Mouse (Mus musculus): Measurements from ENCODE around the gene Myom1. TPM values are rescaled to one million over a fixed set of nuclear protein-coding genes. Genes with fewer than 3 reads are reported as not detected.

The Myom1 gene
- polyA plus RNA-seq, 1 experiment from 2014 or later = 1.9 TPM

DNA sequence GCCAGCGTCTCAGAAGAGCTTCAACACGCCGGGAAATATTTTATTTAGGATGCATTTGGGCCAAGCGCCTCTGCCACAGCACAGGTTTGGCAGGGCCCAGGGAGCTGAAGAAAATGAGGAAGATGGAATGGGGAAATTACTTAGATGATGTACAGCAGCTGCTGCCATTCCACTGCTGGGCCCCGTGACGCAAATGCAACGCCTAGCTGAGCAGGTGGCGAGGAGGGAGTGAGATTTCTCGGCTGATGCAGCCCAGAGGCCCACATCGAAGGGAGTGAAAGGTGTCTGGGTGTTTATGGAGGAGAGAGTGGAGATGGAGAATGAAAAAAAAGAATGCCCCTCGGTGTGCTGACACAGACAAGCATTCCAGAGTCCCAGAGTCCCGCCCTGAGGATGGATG lies 123.1 kb downstream of the Myom1 start:
- Histone ChIP-seq H3K27me3 (no peaks in the 10 kb centered on the region), H3K36me3 (no peaks in the 10 kb centered on the region), H3K4me1 (peaks cover 19% of the 10 kb centered on the region), H3K4me3 (no peak overlapping the region), H3K9me3 (replicated peaks) (no peaks in the 10 kb centered on the region), H3K9ac (no peak overlapping the region), H3K27ac (no peak overlapping the region), H3K4me2 (replicated peaks) (no peak overlapping the region)
- peak; percentile 41; the same call in 1 of the 2 replicates for ATAC-seq (ENCODE audit: low FRiP score)
- WGBS = 69% methylated on average over 12 of the region's 12 CpGs

DNA sequence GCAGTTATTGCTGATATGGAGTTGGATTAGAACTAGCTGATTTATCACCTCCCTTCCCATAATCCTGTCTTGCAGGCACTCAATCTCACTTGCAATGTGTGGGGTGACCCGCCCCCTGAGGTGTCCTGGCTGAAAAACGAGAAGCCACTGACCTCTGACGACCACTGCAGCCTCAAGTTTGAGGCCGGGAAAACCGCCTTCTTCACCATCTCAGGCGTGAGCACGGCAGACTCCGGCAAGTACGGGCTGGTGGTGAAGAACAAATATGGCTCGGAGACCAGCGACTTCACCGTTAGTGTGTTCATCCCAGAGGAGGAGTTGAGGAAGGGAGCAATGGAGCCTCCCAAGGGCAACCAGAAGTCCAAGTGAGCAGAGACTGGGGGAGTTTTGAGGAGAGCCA lies 123.6 kb downstream of the Myom1 start:
- no peaks in the 10 kb centered on the region for H3K27me3 ChIP-seq
- no peak overlapping the region for H3K9ac ChIP-seq
- 80% methylated on average over 12 of the region's 12 CpGs for WGBS
- H3K36me3 ChIP-seq = no peaks in the 10 kb centered on the region
- no peak overlapping the region for H3K27ac ChIP-seq
- H3K4me3 ChIP-seq = no peak overlapping the region
- H3K9me3 ChIP-seq (replicated peaks) = no peaks in the 10 kb centered on the region
- peaks cover 19% of the 10 kb centered on the region for H3K4me1 ChIP-seq
- ATAC-seq (ENCODE audit: low FRiP score) = no peak
- H3K4me2 ChIP-seq (replicated peaks) = no peak overlapping the region

- Histone ChIP-seq H3K27me3 (no peaks in the 10 kb centered on the region), H3K27ac (no peak overlapping the region), H3K4me1 (peaks cover 19% of the 10 kb centered on the region), H3K4me3 (no peak overlapping the region), H3K36me3 (no peaks in the 10 kb centered on the region), H3K9ac (no peak overlapping the region), H3K9me3 (replicated peaks) (no peaks in the 10 kb centered on the region), H3K4me2 (replicated peaks) (no peak overlapping the region)
- ATAC-seq (ENCODE audit: low FRiP score) = no peak
- WGBS = 72% methylated on average over 7 of the region's 7 CpGs
These were observed 125.2 kb downstream of the Myom1 start for GRCm38 (mm10) chr17:71127464-71128110.

GRCm38 (mm10) chr17:71129489-71130261 lies 127.2 kb downstream of the Myom1 start:
- Histone ChIP-seq H3K4me2 (replicated peaks) (no peak overlapping the region), H3K36me3 (no peaks in the 10 kb centered on the region), H3K27me3 (no peaks in the 10 kb centered on the region), H3K9me3 (replicated peaks) (no peaks in the 10 kb centered on the region), H3K4me1 (peaks cover 19% of the 10 kb centered on the region), H3K4me3 (no peak overlapping the region), H3K27ac (peak overlapping the region; percentile 48; the same call in 1 of the 2 replicates), H3K9ac (no peak overlapping the region)
- 67% methylated on average over 9 of the region's 9 CpGs for WGBS
- ATAC-seq (ENCODE audit: low FRiP score) = peak; percentile 68

DNA sequence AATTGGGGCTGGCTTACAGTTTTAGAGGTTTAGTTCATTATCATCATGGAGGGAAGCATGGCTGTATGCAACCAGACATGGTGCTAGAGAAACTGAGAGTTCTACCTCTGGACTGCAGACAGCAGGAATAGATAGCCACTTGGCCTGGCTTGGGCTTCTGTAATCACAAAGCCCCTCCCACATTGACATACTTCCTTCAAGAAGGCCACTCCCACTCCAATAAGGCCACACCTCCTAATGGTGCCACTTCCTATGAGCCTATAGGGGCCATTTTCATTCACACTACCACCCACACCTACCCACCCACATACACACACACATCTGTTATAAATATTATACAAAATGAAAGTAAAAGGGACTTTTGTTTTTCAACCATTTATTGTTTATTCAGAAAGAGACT lies 129.8 kb downstream of the Myom1 start:
- peaks cover 9% of the 10 kb centered on the region for H3K4me1 ChIP-seq
- no peak overlapping the region for H3K4me2 ChIP-seq (replicated peaks)
- H3K9ac ChIP-seq = no peak overlapping the region
- no peaks in the 10 kb centered on the region for H3K9me3 ChIP-seq (replicated peaks)
- no peak overlapping the region for H3K27ac ChIP-seq
- ATAC-seq (ENCODE audit: low FRiP score) = no peak
- H3K36me3 ChIP-seq = no peaks in the 10 kb centered on the region
- no peak overlapping the region for H3K4me3 ChIP-seq
- no peaks in the 10 kb centered on the region for H3K27me3 ChIP-seq

DNA sequence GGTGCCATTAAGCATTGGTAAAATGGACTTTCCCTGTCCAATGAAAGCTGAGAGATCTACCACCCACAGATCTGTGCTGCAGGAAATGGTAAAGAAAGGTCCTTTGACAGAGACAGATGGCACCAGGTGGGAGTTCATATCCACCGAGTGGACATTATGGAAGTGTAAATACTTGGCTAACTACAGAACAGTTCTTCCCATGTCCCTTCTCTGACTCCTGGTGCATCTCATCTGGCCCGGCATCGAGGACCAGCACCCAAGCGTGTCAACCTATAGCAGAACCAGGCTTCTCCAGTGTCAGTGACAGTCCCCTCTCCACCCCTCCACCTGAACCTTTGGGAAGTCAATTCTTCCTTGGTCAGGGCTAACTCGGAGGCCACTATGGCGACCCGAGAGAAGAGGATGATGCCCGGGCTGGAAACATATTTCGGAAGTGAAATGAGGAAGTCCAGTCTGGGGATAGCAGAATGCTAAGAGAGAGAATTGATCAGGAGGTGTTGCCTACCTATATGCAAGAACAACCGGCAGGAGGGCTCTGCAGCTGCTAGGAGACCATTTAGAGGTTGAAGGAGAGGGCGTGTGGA lies 130.5 kb downstream of the Myom1 start:
- Histone ChIP-seq H3K9me3 (replicated peaks) (no peaks in the 10 kb centered on the region), H3K4me2 (replicated peaks) (no peak overlapping the region), H3K36me3 (no peaks in the 10 kb centered on the region), H3K27me3 (no peaks in the 10 kb centered on the region), H3K4me1 (peaks cover 9% of the 10 kb centered on the region), H3K9ac (no peak overlapping the region), H3K4me3 (no peak overlapping the region), H3K27ac (no peak overlapping the region)
- no peak for ATAC-seq (ENCODE audit: low FRiP score)
- WGBS = 92% methylated on average over 11 of the region's 11 CpGs

GRCm38 (mm10) chr17:71134441-71134955 lies 132.1 kb downstream of the Myom1 start:
- Histone ChIP-seq H3K4me1 (peaks cover 6% of the 10 kb centered on the region), H3K4me2 (replicated peaks) (no peak overlapping the region), H3K9me3 (replicated peaks) (no peaks in the 10 kb centered on the region), H3K9ac (no peak overlapping the region), H3K4me3 (no peak overlapping the region), H3K27ac (no peak overlapping the region), H3K36me3 (no peaks in the 10 kb centered on the region), H3K27me3 (no peaks in the 10 kb centered on the region)
- WGBS = 96% methylated on average over 3 of the region's 3 CpGs
- no peak for ATAC-seq (ENCODE audit: low FRiP score)

DNA sequence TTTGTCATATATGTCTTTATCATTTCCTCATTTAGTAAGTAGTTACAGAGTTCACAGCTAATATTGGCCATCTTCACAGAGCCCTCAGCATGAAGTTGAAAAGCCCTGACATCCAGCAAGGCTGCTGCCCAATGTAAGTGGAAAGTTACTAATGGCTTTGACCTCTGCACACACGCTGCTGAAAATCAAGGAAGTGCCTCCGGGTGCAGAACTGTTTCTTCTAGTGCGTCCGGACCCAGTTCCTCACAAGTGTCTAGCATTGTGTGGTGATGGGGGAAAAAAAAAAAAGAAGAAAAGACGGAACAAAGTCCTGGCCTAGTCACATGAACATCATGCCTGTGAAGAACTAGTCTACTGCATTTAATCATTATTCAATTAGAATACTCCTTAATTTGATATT lies 132.7 kb downstream of the Myom1 start:
- H3K4me2 ChIP-seq (replicated peaks) = no peak overlapping the region
- ATAC-seq (ENCODE audit: low FRiP score) = no peak
- 74% methylated on average over 5 of the region's 5 CpGs for WGBS

GRCm38 (mm10) chr17:71135866-71136265 lies 133.4 kb downstream of the Myom1 start:
- no peaks in the 10 kb centered on the region for H3K36me3 ChIP-seq
- WGBS = 92% methylated on average over 5 of the region's 5 CpGs
- H3K9me3 ChIP-seq (replicated peaks) = no peaks in the 10 kb centered on the region
- H3K4me1 ChIP-seq = no peaks in the 10 kb centered on the region
- no peak overlapping the region for H3K9ac ChIP-seq
- H3K27me3 ChIP-seq = no peaks in the 10 kb centered on the region
- H3K4me2 ChIP-seq (replicated peaks) = no peak overlapping the region
- no peak for ATAC-seq (ENCODE audit: low FRiP score)
- H3K4me3 ChIP-seq = no peak overlapping the region
- H3K27ac ChIP-seq = no peak overlapping the region

More for the DNA sequence above, 132.7 kb downstream of the Myom1 start:
- Histone ChIP-seq H3K27me3 (no peaks in the 10 kb centered on the region), H3K36me3 (no peaks in the 10 kb centered on the region), H3K4me1 (peaks cover under 1% of the 10 kb centered on the region; the same call in 1 of the 2 replicates), H3K9ac (no peak overlapping the region), H3K27ac (no peak overlapping the region), H3K9me3 (replicated peaks) (no peaks in the 10 kb centered on the region), H3K4me3 (no peak overlapping the region)

- WGBS = 88% methylated on average over 16 of the region's 16 CpGs
- H3K9ac ChIP-seq = no peak overlapping the region
- no peak overlapping the region for H3K4me2 ChIP-seq (replicated peaks)
- H3K36me3 ChIP-seq = no peaks in the 10 kb centered on the region
- H3K9me3 ChIP-seq (replicated peaks) = no peaks in the 10 kb centered on the region
- H3K4me3 ChIP-seq = no peak overlapping the region
- ATAC-seq (ENCODE audit: low FRiP score) = no peak
- no peak overlapping the region for H3K27ac ChIP-seq
- no peaks in the 10 kb centered on the region for H3K27me3 ChIP-seq
- no peaks in the 10 kb centered on the region for H3K4me1 ChIP-seq
These were observed 134.2 kb downstream of the Myom1 start for GRCm38 (mm10) chr17:71136384-71137333.

DNA sequence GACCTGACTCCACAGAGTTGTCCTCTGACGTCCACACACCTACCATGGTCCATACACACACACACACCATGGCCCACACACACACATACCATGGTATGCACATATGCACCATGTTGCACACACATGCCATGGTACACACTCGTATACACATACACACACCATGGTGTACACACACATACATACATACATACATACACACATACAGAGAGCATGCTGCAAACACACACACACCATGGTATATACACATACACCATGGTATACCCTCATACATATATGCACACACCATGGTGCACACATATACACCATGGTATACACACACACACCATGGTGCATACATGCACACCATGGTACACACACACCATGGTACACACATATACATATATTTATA lies 134.9 kb downstream of the Myom1 start:
- no peak overlapping the region for H3K4me2 ChIP-seq (replicated peaks)
- H3K36me3 ChIP-seq = no peaks in the 10 kb centered on the region
- no peak overlapping the region for H3K27ac ChIP-seq
- no peaks in the 10 kb centered on the region for H3K9me3 ChIP-seq (replicated peaks)
- H3K27me3 ChIP-seq = no peaks in the 10 kb centered on the region
- WGBS = 88% methylated on average over 2 of the region's 2 CpGs
- no peaks in the 10 kb centered on the region for H3K4me1 ChIP-seq
- ATAC-seq (ENCODE audit: low FRiP score) = no peak
- H3K4me3 ChIP-seq = no peak overlapping the region
- no peak overlapping the region for H3K9ac ChIP-seq

DNA sequence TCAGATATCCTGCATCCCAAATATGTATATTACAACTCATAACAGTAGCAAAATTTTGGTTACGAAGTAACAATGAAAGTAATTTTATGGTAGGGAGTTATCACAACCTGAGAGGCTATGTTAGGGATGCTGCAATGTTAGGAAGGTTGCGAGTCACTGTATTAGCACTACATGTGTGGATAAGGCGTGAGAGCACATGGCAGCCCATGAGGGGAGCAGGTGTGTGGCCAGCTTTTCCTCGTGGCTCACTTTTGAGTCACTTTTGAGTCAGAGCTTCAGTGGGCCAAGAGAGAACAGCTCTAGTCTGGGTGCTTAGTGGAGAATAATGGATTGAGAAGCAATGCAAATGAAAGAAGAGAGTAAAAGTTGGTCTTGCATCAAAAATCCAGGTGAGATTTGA lies 139.6 kb downstream of the Myom1 start:
- WGBS = 85% methylated on average over 4 of the region's 4 CpGs
- no peaks in the 10 kb centered on the region for H3K9me3 ChIP-seq (replicated peaks)
- no peak overlapping the region for H3K4me2 ChIP-seq (replicated peaks)
- H3K27me3 ChIP-seq = no peaks in the 10 kb centered on the region
- ATAC-seq (ENCODE audit: low FRiP score) = no peak
- no peak overlapping the region for H3K9ac ChIP-seq
- no peak overlapping the region for H3K27ac ChIP-seq
- no peak overlapping the region for H3K4me3 ChIP-seq
- no peaks in the 10 kb centered on the region for H3K36me3 ChIP-seq
- H3K4me1 ChIP-seq = no peaks in the 10 kb centered on the region
